Mouse (Mus musculus): Measurements from ENCODE around the gene Hexb.

DNA sequence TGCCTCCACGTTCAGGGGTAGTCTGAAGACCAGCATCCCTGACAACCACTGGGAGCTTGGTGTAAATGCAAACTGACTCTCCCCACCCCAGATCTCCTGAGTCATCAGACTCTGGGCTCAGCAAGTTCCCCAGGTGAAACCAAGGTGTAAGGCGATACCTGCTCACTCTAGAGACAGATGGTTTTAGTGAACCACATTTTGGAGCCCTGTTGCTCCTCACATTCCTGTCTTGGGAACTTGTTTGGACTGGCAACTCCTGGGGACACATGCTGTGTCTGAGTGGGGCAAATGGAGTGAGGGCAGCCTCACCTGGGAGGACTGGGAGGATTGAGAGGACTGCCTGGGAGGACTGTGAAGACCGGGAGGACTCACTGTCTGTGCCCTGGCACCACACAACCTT, 29.6 kb upstream of the Hexb start:
- no peak for TF ChIP-seq CTCF (IDR thresholded peaks at IDR 0.05; ENCODE audit: insufficient read depth, low read depth, low read length)
- no peak for TF ChIP-seq POLR2A (IDR thresholded peaks at IDR 0.05; ENCODE audit: insufficient read depth, low read depth, low read length)
